Mouse (Mus musculus): ENCODE measurements at regions not wholly inside any gene's neighbourhood (a gene's known extent, or its start where the extent isn't known, plus 50 kb on each side); places are given as distances from the start of the nearest gene placed in this dataset.

GRCm38 (mm10) chr3:20590143-20590542 lies 223.2 kb upstream of the Agtr1b start:
- Histone ChIP-seq H3K4me1 (ENCODE audit: control insufficient read depth, insufficient read depth, low read length) (no peaks in the 10 kb centered on the region), H3K4me3 (ENCODE audit: insufficient read depth, low read length) (no peak overlapping the region), H3K27ac (ENCODE audit: insufficient read depth, low read depth, low read length) (no peak overlapping the region)
- TF ChIP-seq POLR2A (IDR thresholded peaks at IDR 0.05; ENCODE audit: borderline replicate concordance, low read depth, low read length) (no peak), CTCF (IDR thresholded peaks at IDR 0.05; ENCODE audit: low read depth, low read length) (no peak)

GRCm38 (mm10) chr3:20551563-20551962 lies 184.6 kb upstream of the Agtr1b start:
- H3K4me3 ChIP-seq (ENCODE audit: insufficient read depth, low read length), result no peak overlapping the region
- no peak for TF ChIP-seq CTCF (IDR thresholded peaks at IDR 0.05; ENCODE audit: low read depth, low read length)
- TF ChIP-seq POLR2A (IDR thresholded peaks at IDR 0.05; ENCODE audit: borderline replicate concordance, low read depth, low read length), result no peak
- no peak overlapping the region for H3K27ac ChIP-seq (ENCODE audit: insufficient read depth, low read depth, low read length)
- no peaks in the 10 kb centered on the region for H3K4me1 ChIP-seq (ENCODE audit: control insufficient read depth, insufficient read depth, low read length)

- no peak for TF ChIP-seq CTCF (IDR thresholded peaks at IDR 0.05; ENCODE audit: low read depth, low read length)
- TF ChIP-seq POLR2A (IDR thresholded peaks at IDR 0.05; ENCODE audit: borderline replicate concordance, low read depth, low read length), result no peak
- Histone ChIP-seq H3K27ac (ENCODE audit: insufficient read depth, low read depth, low read length) (no peak overlapping the region), H3K4me3 (ENCODE audit: insufficient read depth, low read length) (no peak overlapping the region), H3K4me1 (ENCODE audit: control insufficient read depth, insufficient read depth, low read length) (no peaks in the 10 kb centered on the region)
These were observed 177.0 kb upstream of the Agtr1b start for GRCm38 (mm10) chr3:20543991-20544390.

GRCm38 (mm10) chr3:20538492-20539004 lies 171.6 kb upstream of the Agtr1b start:
- Histone ChIP-seq H3K4me3 (ENCODE audit: insufficient read depth, low read length) (no peak overlapping the region), H3K27ac (ENCODE audit: insufficient read depth, low read depth, low read length) (peak overlapping the region; percentile 77), H3K4me1 (ENCODE audit: control insufficient read depth, insufficient read depth, low read length) (peaks cover 3% of the 10 kb centered on the region; the same call in 1 of the 2 replicates)
- TF ChIP-seq POLR2A (IDR thresholded peaks at IDR 0.05; ENCODE audit: borderline replicate concordance, low read depth, low read length), result no peak
- TF ChIP-seq CTCF (IDR thresholded peaks at IDR 0.05; ENCODE audit: low read depth, low read length), result no peak

- Histone ChIP-seq H3K4me3 (ENCODE audit: insufficient read depth, low read length) (no peak overlapping the region), H3K4me1 (ENCODE audit: control insufficient read depth, insufficient read depth, low read length) (no peaks in the 10 kb centered on the region), H3K27ac (ENCODE audit: insufficient read depth, low read depth, low read length) (no peak overlapping the region)
- TF ChIP-seq CTCF (IDR thresholded peaks at IDR 0.05; ENCODE audit: low read depth, low read length) (no peak), POLR2A (IDR thresholded peaks at IDR 0.05; ENCODE audit: borderline replicate concordance, low read depth, low read length) (no peak)
These were observed 153.8 kb upstream of the Agtr1b start for GRCm38 (mm10) chr3:20520738-20521137.

DNA sequence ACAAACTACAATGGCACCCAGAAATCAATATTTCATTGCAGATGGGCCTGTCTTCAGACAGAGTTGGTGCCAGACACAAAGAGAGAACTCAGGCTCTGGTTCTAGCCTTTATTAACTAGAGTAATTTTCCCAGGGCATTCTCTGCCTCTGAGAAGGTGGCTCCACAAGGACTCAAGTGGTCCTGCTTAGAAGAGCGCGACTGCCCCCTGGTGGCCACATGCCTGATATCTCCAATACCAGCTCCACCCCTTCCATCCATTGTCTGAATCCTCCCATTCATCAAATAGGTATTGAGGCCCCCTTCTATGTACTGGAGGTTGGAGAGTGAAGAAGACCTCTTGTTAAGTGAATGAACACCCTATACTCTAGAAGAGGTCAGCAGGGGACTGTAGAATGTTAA lies 142.2 kb upstream of the Agtr1b start:
- H3K27ac ChIP-seq (ENCODE audit: insufficient read depth, low read depth, low read length), result no peak overlapping the region
- no peaks in the 10 kb centered on the region for H3K4me1 ChIP-seq (ENCODE audit: control insufficient read depth, insufficient read depth, low read length)
- TF ChIP-seq CTCF (IDR thresholded peaks at IDR 0.05; ENCODE audit: low read depth, low read length) (peak; percentile 74), POLR2A (IDR thresholded peaks at IDR 0.05; ENCODE audit: borderline replicate concordance, low read depth, low read length) (no peak)
- no peak overlapping the region for H3K4me3 ChIP-seq (ENCODE audit: insufficient read depth, low read length)

DNA sequence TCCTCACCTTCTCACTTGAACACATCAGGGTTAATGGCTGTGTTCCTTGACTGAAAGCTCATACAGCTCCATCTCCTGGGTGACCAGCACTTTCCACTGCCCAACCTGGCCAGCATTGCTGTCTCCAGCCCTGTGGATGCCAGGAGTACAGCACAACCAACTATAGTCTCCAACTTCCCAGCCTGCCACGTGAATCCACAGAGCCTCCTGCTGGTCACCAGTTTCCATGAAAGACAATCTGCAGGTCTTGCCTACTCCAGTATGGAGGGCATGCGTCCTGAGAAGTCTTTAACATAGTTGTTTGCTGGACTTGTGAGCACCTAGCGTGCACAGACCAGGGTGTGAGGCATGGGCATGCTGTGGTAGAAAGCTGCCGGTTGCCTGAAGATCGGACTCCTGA lies 138.6 kb upstream of the Agtr1b start:
- Histone ChIP-seq H3K4me1 (ENCODE audit: control insufficient read depth, insufficient read depth, low read length) (no peaks in the 10 kb centered on the region), H3K27ac (ENCODE audit: insufficient read depth, low read depth, low read length) (no peak overlapping the region), H3K4me3 (ENCODE audit: insufficient read depth, low read length) (no peak overlapping the region)
- no peak for TF ChIP-seq CTCF (IDR thresholded peaks at IDR 0.05; ENCODE audit: low read depth, low read length)

Measured in bone marrow macrophage, adult 2 months (primary cell).